Comparison of ENCODE assay signal across 9 mouse cellular contexts in genomic region chr10:4389461-4390112, GRCm38 (mm10). TPM values are rescaled to one million over a fixed set of nuclear protein-coding genes. Genes with fewer than 3 reads are reported as not detected.
A peak's percentile ranks its signal among the peaks of the same experiment; 100 is the strongest.
DNase-seq lines count a peak whose midpoint lies in the region; ATAC-seq lines count a peak whose summit lies in the region.
"Had no signal": no experiment of that assay in that cellular context is flagged by ENCODE, and none has a peak within 500 bp of the region (broad histone marks: within the 10 kb centered on the region; RNA-seq: fewer than 3 reads in every experiment).

No protein-coding gene starts in this region.

- ATAC-seq in erythroblast, adult 5-6 weeks (replicated peaks; ENCODE audit: low FRiP score, poor library complexity, severe bottlenecking), result no peak
- no peak for ATAC-seq in forebrain, embryonic 12.5 days (ENCODE audit: low FRiP score)
- no peak for ATAC-seq in liver, embryonic 13.5 days (ENCODE audit: low read depth)

- H3K9ac ChIP-seq in forebrain, embryonic 12.5 days, result peak overlapping the region; percentile 100
- peak overlapping the region; percentile 98 for H3K9ac ChIP-seq in liver, embryonic 13.5 days

- peak overlapping the region; percentile 94 for H3K4me2 ChIP-seq in forebrain, embryonic 12.5 days
- H3K4me2 ChIP-seq in liver, embryonic 13.5 days, result peak overlapping the region; percentile 96

- peak overlapping the region; percentile 92 for H3K4me3 ChIP-seq in erythroblast, embryonic 14.5 days (replicated peaks)
- H3K4me3 ChIP-seq in forebrain, embryonic 12.5 days (replicated peaks), result peak overlapping the region; percentile 99
- H3K4me3 ChIP-seq in liver, embryonic 13.5 days (replicated peaks), result peak overlapping the region; percentile 98

- H3K4me1 ChIP-seq in erythroblast, embryonic 14.5 days (ENCODE audit: control insufficient read depth), result peaks cover 57% of the 10 kb centered on the region
- H3K4me1 ChIP-seq in forebrain, embryonic 12.5 days, result peaks cover 37% of the 10 kb centered on the region
- H3K4me1 ChIP-seq in liver, embryonic 13.5 days (replicated peaks), result peaks cover 70% of the 10 kb centered on the region

- H3K9me3 ChIP-seq in erythroblast, embryonic 14.5 days (ENCODE audit: control insufficient read depth, low read length), result no peaks in the 10 kb centered on the region
- H3K9me3 ChIP-seq in forebrain, embryonic 12.5 days, result no peaks in the 10 kb centered on the region
- no peaks in the 10 kb centered on the region for H3K9me3 ChIP-seq in liver, embryonic 13.5 days (replicated peaks)

- WGBS in forebrain, embryonic 12.5 days, result 60% methylated on average over 5 of the region's 5 CpGs
- 58% methylated on average over 5 of the region's 5 CpGs for WGBS in liver, embryonic 13.5 days (ENCODE audit: insufficient replicate concordance)

- peaks cover 40% of the 10 kb centered on the region for H3K36me3 ChIP-seq in erythroblast, embryonic 14.5 days (ENCODE audit: control insufficient read depth)
- peaks cover 7% of the 10 kb centered on the region; the same call in 1 of the 2 replicates for H3K36me3 ChIP-seq in forebrain, embryonic 12.5 days (replicated peaks)
- H3K36me3 ChIP-seq in liver, embryonic 13.5 days, result peaks cover 9% of the 10 kb centered on the region

- no peaks in the 10 kb centered on the region for H3K27me3 ChIP-seq in erythroblast, embryonic 14.5 days (ENCODE audit: control insufficient read depth)
- H3K27me3 ChIP-seq in forebrain, embryonic 12.5 days, result no peaks in the 10 kb centered on the region
- no peaks in the 10 kb centered on the region for H3K27me3 ChIP-seq in liver, embryonic 13.5 days

- DNase-seq in 3T3-L1 (ENCODE audit: low read depth, low spot score), result peak; percentile 28
- DNase-seq in liver, embryonic 13.5 days, result no peak
- no peak for DNase-seq in urinary bladder, adult 2 months (ENCODE audit: low spot score)
- no peak for DNase-seq in thymus, postnatal 25 days
- DNase-seq in c-Kit-positive CD71-positive TER-119-positive erythroid progenitor cells, embryonic 14.5 days (ENCODE audit: low spot score), result no peak
- DNase-seq: cerebellum, adult 18-20 months had no signal

- no peak overlapping the region for H3K27ac ChIP-seq in forebrain, embryonic 12.5 days
- H3K27ac ChIP-seq in liver, embryonic 13.5 days, result no peak overlapping the region

RNA-seq across cellular contexts. Expression of gene Zbtb2, which starts 1.7 kb away (rescaled TPM):
- 0.15 and 0.20 TPM in 2 replicates for polyA plus RNA-seq in erythroblast, embryonic 14.5 days (2012)
- total RNA-seq in erythroblast, adult 5-6 weeks (2015; ENCODE audit: low replicate concordance), result 4.4 and 4.8 TPM in 2 replicates
- total RNA-seq in erythroblast, adult 5-6 weeks (2017; ENCODE audit: low replicate concordance), result 2.6 and 4.6 TPM in 2 replicates
- 21.2 and 22.2 TPM in 2 replicates for polyA plus RNA-seq in forebrain, embryonic 12.5 days (2016; fragmentation: Nextera tagmentation; extraction: Ambion mirVana)
- 4.4 and 5.7 TPM in 2 replicates for polyA plus RNA-seq in liver, embryonic 13.5 days (2015; fragmentation: Nextera tagmentation; extraction: Ambion mirVana)
- polyA plus RNA-seq in urinary bladder, adult 2 months (2012; rRNA removed), result 8.4 and 9.6 TPM in 2 replicates

RNA-seq across cellular contexts. Expression of gene Rmnd1, which starts 42.6 kb away (rescaled TPM):
- 0.14 and 0.18 TPM in 2 replicates for polyA plus RNA-seq in erythroblast, embryonic 14.5 days (2012)
- total RNA-seq in erythroblast, adult 5-6 weeks (2015; ENCODE audit: low replicate concordance), result 8.2 and 37.7 TPM in 2 replicates
- 5.7 and 18.2 TPM in 2 replicates for total RNA-seq in erythroblast, adult 5-6 weeks (2017; ENCODE audit: low replicate concordance)
- polyA plus RNA-seq in forebrain, embryonic 12.5 days (2016; fragmentation: Nextera tagmentation; extraction: Ambion mirVana), result 48.7 and 53.3 TPM in 2 replicates
- polyA plus RNA-seq in liver, embryonic 13.5 days (2015; fragmentation: Nextera tagmentation; extraction: Ambion mirVana), result 21.4 and 25.0 TPM in 2 replicates
- polyA plus RNA-seq in urinary bladder, adult 2 months (2012; rRNA removed), result 43.3 and 49.1 TPM in 2 replicates

RNA-seq across cellular contexts. Expression of gene Armt1, which starts 42.7 kb away (rescaled TPM):
- polyA plus RNA-seq in erythroblast, embryonic 14.5 days (2012), result 0.54 and 0.63 TPM in 2 replicates
- 11.1 and 11.3 TPM in 2 replicates for total RNA-seq in erythroblast, adult 5-6 weeks (2015; ENCODE audit: low replicate concordance)
- 5.6 and 12.5 TPM in 2 replicates for total RNA-seq in erythroblast, adult 5-6 weeks (2017; ENCODE audit: low replicate concordance)
- polyA plus RNA-seq in forebrain, embryonic 12.5 days (2016; fragmentation: Nextera tagmentation; extraction: Ambion mirVana), result 23.1 and 24.3 TPM in 2 replicates
- polyA plus RNA-seq in liver, embryonic 13.5 days (2015; fragmentation: Nextera tagmentation; extraction: Ambion mirVana), result 19.4 and 21.7 TPM in 2 replicates
- polyA plus RNA-seq in urinary bladder, adult 2 months (2012; rRNA removed), result 13.0 and 14.6 TPM in 2 replicates

Comparison
In these comparisons a context has a peak if more than half of its experiments do, and no peak if none do; other contexts are left out.
1. RNA of gene Rmnd1, which starts 42.6 kb away (polyA plus RNA-seq): 43.3 to 49.1 TPM in urinary bladder, adult 2 months, 48.7 to 53.3 TPM in forebrain, embryonic 12.5 days and 21.4 to 25.0 TPM in liver, embryonic 13.5 days; 0.14 to 0.18 TPM in erythroblast, embryonic 14.5 days; every median in the first group is over 10 times any median in the second.
2. Peak in every context shown above with its lines, with median percentiles within 50 percentile points of each other: H3K4me3 ChIP-seq.